Mouse (Mus musculus) monocyte, adult 5-6 weeks (primary cell): ENCODE results near the gene Cnga4. TPM values are rescaled to one million over a fixed set of nuclear protein-coding genes. Genes with fewer than 3 reads are reported as not detected.
"Not testable (repeated sequence)": the region's sequence is repeated elsewhere in the genome, so short reads cannot be mapped to it uniquely, and the experiment has no call there.

Experiments used
- ATAC-seq: fragments of 153-309, 156-312 bp; replicated peaks from 2 replicates; pipeline ENCODE4 v1.8.0; 2017; ENCODE audit warnings: mild to moderate bottlenecking; ENCODE audit not compliant: low TSS enrichment, insufficient number of reproducible peaks, severe bottlenecking, poor library complexity, low FRiP score
- total RNA-seq: library from RNA; stranded (forward); fragments of 200-1000, 200-491, 200-594 nt; gene quantifications from 3 replicates; pipeline ENCODE4 v1.2.3, GENCODE M21; 2017

Cnga4 gene
- not detected in 3 replicates for total RNA-seq

DNA sequence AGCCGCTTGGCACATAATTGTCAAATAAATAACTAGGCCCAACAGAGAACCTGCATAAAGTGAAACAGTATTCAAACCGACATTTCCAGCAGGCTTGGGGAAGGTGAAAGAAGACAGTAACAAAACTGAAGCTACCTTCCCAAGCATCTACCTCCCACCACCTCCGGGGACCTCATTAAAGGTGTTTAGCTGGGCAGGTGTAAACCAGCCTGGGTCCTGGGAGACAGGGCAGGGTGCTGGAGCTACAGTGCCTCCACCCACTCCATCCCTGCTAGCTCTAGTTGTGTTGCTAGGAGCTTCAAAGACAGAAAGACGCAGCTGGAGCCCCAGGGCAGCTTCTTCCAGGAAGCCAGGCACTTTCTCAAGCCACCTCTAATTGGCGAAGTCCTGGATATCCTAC lies at the start of gene Cnga4:
TSS of gene Cnga4 (plus strand) at position 301 of the 400 bp plus-strand sequence.
- no peak for ATAC-seq

DNA sequence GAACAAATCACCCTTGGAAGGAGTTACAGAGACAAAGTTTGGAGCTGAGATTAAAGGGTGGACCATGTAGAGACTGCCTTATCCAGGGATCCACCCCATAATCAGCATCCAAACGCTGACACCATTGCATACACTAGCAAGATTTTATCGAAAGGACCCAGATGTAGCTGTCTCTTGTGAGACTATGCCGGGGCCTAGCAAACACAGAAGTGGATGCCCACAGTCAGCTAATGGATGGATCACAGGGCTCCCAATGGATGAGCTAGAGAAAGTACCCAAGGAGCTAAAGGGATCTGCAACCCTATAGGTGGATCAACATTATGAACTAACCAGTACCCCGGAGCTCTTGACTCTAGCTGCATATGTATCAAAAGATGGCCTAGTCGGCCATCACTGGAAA lies 48.3 kb upstream of the Cnga4 start:
- not testable (repeated sequence) for ATAC-seq

- ATAC-seq = not testable (repeated sequence)
Measured at GRCm38 (mm10) chr7:105356487-105356886, 47.9 kb upstream of the Cnga4 start.

- no peak for ATAC-seq
Measured at GRCm38 (mm10) chr7:105361713-105362112, 42.7 kb upstream of the Cnga4 start.

DNA sequence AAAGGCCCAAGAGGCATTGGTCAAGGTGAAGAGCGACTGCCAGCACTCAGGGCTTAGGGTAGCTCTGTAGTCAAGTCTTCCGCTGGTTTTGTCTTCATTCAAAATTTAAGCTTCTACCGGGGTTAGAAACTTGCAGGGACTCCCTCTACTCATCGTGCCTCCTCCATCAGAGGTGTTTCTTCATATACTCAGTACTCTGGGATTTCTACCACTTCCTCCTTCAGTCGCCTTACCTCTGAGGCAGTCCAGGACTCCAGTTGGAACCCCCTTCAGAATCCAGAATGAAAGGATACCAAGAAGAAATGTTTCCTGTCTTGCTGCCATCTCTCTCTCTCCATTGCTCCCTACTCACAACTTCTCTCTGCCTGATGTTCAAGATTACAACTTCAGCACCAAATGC lies 37.1 kb upstream of the Cnga4 start:
- ATAC-seq = no peak

- ATAC-seq = no peak
Measured at GRCm38 (mm10) chr7:105367930-105368329, 36.4 kb upstream of the Cnga4 start, which contains the start of gene Olfr692. Olfr692 (plus strand) TSS chr7:105368230.

DNA sequence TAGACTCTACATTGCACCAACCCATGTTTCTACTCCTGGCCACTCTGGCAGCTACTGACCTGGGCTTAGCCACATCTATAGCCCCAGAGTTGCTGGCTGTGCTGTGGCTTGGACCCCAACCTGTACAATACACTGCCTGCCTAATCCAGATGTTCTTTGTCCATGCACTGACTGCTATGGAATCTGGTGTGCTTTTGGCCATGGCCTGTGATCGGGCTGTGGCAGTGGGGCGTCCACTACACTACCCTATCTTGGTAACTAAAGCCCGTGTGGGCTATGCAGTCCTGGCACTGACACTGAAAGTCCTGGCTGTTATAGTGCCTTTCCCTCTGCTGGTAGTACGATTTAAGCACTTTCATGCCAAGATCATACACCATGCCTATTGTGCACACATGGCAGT lies 35.8 kb upstream of the Cnga4 start:
- ATAC-seq = no peak

- ATAC-seq = peak; percentile 64
Measured at GRCm38 (mm10) chr7:105372912-105373311, 31.5 kb upstream of the Cnga4 start.

GRCm38 (mm10) chr7:105373509-105373908 lies 30.9 kb upstream of the Cnga4 start:
- ATAC-seq = no peak

- ATAC-seq = no peak
Measured at GRCm38 (mm10) chr7:105373976-105374375, 30.4 kb upstream of the Cnga4 start.

DNA sequence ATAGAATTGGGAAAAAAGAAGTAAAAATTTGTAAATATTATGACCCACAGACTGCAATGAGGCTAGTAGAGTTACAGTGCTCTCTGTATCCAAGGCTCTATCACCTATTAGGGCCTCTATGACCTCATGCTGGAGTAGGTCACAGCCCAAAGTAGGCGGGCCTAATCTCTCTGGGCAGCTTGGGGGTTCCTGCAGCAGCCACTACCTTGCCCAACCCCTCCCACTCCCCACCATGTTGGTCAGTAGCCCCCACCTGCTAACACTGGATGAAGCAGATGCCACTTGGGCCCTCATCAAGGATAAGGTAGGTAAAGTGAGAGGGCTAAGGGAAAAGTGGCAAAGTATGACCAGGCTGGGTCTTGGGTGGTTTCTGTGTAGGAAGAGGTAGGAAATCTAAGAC lies 29.5 kb upstream of the Cnga4 start, which contains the start of gene Gm5901:
TSS of gene Gm5901 (plus strand) at position 173 of the 400 bp plus-strand sequence.
- no peak for ATAC-seq

DNA sequence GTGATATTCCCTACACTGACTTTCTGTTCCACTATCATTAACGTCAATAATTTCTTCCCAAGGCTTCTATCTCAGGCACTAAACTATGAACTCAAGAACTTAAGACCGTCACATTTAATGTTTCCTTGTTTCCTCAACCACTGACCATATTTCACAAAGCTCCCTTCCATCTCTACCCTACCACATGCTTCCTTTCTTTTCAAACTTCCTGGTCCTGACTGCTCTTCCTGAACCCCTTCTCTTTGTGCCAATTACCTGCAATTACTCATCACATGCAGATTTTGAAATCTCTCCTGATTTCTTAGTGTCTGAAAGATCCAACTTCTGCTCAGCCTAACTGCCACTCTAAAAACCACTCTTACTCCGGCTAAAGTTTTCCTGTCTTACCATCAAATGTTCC lies 24.0 kb upstream of the Cnga4 start:
- ATAC-seq = no peak

- ATAC-seq = no peak
Measured at GRCm38 (mm10) chr7:105387696-105388095, 16.7 kb upstream of the Cnga4 start.

DNA sequence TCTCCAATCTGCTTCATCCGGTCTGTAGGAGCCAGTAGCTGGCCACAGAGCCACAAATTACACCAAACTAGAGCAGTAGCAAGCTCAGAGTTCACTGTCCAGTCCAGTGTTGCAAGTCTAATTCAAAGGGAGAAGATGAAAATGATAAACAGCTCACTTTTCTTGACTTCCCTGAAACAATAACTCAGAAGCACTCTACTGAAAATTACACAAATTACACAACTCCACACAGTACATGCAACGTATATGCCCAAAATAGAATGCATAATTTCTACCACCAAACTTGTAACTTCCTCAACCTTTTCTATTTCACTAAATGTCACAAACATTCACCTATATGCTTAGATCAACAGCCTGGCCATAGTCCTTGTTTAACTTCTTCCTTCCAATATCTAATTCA lies 14.1 kb upstream of the Cnga4 start:
- no peak for ATAC-seq

DNA sequence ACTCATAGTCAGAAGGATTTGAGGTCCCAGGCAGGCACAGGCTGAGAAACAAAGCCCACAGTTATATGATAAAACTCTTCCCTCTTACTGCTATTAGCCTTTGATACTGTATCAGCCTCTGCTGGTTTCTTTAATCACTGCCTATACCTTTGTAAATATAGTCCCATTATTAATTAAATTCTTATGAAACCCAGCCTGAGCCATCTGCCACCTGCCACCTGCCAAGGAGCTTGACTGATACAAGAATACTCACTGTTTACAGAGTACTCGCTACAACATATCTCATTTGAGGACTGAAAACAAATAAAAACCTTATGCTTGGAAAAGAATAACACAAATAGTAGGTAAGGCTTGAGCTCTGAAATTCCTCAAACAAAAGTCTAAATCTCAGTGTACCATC lies 9.8 kb upstream of the Cnga4 start:
- ATAC-seq = no peak

- no peak for ATAC-seq
Measured at GRCm38 (mm10) chr7:105395131-105395820, 9.1 kb upstream of the Cnga4 start.

- no peak for ATAC-seq
Measured at GRCm38 (mm10) chr7:105396126-105396525, 8.2 kb upstream of the Cnga4 start.

GRCm38 (mm10) chr7:105399058-105399934 lies 5.1 kb upstream of the Cnga4 start:
- ATAC-seq = peak; percentile 38

- peak; percentile 84 for ATAC-seq
Measured at GRCm38 (mm10) chr7:105399935-105400624, 4.3 kb upstream of the Cnga4 start, which contains the start of gene Fam160a2. Fam160a2 (minus strand) TSS chr7:105400054.
